Mouse (Mus musculus) telencephalon, adult 2 months (tissue): Measurements from ENCODE around the gene Tmem108.
A peak's percentile ranks its signal among the peaks of the same experiment; 100 is the strongest.

Source experiments
- DNase-seq: peaks from one replicate; pipeline ENCODE4 v3.0.0-alpha.2; 2011; ENCODE audit warnings: low read depth, low spot score

The Tmem108 gene

DNA sequence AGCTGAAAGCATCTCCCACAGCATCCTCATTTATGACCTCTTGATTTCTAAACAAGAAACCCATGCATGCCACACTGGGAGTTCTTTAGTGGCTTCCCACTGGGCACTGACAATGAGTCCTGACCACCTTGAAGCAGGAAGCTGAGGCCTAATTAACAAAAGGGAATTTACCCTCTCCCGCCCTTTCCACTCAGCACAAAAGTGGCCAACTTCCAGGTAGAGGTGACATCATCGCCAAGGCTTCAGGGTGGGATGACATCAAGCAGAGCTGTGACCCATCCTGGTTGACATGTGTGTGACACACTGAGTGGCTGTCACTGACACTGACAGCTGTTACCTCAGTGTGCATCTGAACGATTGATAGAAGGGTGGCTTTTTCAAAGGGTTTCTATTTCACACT lies 124.8 kb downstream of the Tmem108 start:
- no peak for DNase-seq

DNA sequence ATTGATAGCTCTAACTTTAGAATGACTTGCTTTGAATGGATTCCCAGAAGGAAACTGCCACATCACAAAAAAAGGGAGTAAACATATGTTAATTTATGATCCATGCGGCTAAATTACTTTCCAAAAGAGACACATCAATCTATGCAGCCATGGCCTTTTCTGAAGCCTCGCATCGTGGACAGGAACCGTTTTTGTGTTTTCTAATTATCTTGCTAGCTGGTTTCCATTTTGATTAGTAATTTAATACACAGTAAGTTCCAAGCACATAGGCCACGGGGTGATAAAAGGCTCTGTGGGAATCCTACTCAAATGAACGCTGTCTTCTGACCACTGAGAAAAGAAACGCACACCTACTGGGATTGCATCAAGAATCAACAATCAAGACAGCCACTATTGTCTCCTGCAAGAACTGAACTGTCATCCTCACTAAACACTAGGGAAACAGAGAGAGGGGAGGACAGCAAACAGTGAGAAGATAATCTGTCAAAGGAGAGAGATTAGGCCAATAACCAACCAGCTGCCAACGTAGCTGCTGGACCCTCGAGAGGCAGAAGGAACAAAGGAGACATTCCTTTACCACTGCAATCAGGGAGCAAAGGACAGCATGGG lies 132.7 kb downstream of the Tmem108 start:
- DNase-seq: no peak

DNA sequence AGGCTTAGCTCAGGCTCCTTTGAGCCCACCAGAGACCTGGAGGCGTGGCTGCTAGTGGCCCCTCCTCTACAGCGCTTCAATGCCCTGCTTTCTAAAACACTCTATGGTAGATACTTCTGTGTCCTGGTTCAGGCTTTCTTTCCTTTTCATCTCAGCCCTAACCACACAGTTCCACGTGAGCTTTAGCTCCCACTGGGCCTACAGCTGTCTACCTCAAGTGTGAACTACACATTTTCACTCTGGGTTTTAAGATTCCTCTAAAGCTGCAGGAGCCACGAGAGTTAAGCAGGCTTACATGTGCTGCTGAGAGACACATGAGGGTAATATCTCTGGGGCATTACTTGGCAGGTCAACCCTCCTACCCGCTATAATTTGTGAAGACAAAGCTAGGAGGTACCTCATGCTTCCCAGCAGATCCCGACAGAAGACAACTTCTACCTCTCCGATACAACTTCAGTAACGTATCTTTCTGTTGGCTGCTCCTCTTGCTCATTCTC lies 134.2 kb downstream of the Tmem108 start:
- no peak for DNase-seq

DNA sequence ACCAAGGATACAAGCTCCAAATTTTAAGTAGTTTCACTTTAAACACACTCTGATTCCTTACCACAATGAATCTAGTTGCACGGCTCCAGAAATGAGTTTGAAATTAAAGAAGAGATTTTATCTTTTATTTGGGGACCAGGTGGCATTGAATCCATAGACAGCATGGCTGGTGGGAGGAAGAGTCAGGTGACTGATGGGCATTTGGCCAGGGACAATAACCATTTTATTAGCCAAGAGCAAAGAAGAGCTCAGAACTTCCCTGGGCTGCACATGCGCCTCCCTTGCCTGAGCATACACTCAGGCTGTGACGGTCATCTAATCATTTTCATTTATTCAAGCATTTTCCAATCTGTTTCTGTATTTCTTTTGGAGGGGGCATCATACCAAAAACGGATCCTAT lies 135.5 kb downstream of the Tmem108 start:
- no peak for DNase-seq

DNA sequence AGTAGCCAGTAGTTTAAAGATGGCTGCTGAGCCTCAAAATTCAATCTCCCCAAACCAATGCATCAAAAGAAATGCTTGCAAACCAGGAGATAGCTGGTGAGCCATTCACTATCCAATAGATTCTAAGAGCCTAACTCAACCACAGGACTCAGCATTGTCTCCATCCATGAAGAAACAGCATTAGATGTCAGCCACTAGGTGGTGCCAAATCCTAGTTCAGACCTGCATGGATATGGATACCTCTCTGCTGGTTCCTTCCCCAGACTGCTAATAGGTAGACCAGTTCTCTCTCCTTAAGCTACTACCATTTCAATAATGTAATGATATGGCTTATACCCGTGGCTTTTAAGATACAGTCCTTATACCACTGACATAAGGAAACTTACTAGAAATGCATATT lies 137.0 kb downstream of the Tmem108 start:
- peak; percentile 83 for DNase-seq

DNA sequence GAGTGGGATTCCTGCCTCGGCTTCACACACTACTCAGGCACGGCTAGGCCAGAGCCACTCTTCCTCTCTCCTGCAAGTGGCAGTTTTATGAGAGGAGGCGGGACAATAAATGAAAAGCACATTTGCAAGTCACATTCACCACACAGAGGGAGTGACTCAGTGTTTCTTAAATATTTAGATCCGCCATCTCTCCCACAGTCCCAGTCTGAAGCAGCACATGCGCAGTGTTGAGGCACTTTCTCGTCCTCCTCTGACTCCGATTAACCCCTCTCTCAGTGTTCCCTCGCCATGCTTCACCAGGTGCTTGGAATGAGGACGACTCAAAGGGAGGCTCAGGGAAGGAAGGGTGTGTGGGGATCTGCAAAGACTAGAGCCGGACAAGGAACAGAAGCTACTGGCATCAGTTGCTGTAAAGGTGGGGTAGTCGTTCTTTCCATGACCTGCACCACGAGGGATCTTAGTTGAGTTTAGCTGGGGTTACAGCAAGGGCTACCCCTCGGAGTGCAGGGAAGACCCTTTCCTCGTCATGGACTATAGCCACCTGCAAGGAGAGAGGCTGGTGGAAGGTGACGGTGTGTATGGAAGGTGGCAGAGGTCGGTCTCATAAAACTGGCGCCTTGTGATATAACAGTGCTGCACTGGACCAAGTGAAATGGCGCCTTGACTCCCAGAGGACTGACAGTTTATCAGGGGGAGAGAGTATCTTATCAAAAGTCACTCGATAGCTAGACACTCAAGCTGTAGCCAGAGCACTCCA lies 137.9 kb downstream of the Tmem108 start:
- peak; percentile 68 for DNase-seq

DNA sequence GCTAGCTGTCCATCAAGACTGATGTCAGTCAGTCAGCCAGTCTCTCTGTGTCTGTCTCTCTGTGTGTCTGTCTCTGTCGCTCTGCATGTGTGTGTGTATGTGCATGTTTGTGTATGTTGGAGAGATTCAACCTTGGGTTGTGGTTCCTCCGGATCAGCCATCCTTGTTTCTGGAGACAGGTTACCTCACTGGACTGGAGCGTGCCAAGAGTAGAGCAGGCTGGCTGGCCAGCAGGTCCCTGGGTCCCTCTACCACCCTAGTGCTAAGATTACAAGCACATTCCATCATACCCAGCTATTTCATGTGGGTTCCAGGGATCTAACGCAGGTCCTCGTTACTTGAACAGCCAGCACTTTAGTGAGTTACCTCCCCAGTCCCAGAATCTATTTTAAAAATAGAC lies 138.6 kb downstream of the Tmem108 start:
- no peak for DNase-seq

DNA sequence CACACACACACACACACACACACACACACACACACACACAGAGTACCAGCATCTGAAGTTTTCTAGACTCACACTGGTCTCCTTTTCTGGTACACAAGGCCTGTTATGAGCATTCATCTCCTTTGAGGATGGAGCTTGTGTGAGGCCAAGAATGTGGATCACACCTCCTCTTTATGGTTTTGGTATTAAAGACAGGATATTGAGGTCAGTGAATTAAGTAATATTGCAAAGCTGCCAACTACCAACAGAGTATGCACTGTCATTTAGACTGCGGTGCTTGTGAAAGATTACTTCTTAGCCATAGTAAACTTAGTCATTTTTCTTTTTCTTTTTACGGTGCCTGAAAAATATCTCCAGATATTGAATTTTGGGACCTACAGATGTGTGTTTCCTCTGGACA lies 139.8 kb downstream of the Tmem108 start:
- no peak for DNase-seq

DNA sequence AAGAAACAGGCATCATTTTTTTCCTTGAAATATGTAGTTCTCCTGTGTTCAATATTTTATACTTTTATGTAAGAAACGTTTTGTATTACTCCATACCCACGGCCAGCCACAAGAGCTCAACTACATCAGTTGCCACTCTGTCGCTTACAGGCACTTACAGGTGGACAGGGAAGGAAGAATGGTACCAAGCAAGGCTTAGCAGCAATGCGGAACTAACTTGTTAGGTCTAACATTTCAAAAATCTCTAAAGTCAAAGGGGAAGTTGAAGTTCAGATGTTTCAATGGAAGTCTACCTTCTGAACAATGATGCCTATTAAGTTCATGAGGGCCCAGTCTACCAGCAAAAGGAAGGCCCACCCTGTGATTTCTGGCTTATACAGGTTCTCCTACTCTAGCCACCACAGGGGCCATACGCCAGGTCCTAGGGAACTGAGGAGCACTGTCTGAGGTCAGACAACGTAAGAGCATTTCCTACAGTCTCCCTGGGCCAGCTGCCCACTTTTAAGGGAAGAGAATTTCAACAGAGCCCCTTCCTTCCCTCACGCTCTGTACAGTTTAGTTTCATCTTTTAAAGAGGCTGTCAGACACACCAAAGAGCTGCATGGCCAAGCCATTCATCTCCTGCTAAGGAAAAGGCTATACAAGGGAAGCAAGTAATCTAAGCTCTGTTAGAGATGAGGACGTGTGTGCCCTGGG lies 141.0 kb downstream of the Tmem108 start:
- DNase-seq: no peak

DNA sequence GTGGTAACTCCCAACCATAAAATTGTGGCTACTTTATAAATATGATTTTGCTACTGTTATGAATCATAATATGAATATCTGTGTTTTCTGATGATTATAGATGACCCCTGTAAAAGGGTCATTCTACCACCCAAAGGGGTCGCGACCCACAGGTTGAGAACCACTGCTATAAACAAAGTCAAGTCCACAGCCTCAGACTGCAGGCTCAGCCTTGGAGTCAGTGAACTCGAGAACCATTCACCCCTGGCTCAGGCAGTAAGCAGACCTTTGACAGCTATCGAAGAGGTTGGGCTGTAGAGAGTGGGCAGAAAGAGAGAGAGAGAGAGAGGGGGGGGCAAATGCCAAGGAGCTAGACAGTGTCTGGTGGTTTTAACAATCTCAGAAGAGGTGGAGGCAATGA lies 147.4 kb downstream of the Tmem108 start:
- no peak for DNase-seq

DNA sequence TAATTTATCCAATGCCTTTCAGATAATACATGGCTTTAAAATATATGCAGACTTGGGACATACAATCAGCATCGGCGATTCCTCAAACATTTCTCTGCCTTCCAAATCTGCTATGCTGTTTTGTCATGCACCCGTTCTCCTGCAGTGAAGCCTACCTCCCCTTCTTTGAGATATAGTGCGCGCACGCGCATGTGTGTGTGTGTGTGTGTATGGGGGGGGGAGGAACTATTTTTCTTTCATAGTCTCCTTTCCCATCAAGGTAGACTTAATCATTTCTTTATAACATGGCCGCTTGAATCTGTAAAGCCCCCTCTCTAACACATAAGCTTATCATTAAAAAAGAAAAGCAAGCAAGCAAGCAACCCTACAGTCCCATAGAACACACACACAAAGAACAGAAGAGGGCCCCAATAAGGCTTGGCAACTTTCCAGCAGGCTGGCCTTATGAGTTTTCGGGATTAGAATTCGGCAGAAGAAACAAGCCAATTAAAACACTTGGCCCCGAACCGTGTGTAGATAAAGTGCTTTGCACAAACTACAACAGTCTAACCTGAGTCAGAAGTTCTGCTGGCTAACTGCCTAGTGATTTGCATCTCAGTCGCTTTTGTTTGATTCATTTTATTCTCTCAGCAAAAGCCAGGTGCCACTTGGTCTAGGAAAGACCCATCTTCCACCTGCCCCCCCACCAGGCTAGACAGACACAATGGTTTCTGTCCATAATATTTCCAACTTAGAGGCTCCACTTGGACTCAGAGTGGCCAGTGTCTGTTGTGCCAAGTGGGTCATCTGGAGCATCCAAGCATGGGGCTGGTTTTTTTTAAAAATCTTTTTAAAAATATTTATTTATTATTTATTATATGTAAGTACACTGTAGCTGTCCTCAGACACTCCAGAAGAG lies 153.2 kb downstream of the Tmem108 start:
- no peak for DNase-seq

DNA sequence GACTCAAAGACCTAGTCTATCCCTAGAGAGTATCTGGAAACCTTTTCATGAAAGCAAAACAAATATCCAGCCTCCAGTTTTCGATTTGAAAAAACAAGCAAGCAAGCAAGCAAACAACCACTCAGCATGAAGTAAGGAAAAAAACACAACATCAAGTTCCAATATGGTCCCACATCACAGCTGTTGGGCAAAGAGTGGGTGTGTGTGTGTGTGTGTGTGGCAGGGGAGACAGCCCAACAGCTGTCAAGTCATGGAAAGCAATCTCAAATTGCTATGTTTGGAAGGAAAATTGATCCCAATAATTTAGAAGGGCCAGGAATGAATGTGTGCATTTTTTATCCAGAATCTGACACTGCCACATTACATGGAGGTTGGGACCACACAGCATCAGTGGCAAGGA lies 155.6 kb downstream of the Tmem108 start:
- no peak for DNase-seq

DNA sequence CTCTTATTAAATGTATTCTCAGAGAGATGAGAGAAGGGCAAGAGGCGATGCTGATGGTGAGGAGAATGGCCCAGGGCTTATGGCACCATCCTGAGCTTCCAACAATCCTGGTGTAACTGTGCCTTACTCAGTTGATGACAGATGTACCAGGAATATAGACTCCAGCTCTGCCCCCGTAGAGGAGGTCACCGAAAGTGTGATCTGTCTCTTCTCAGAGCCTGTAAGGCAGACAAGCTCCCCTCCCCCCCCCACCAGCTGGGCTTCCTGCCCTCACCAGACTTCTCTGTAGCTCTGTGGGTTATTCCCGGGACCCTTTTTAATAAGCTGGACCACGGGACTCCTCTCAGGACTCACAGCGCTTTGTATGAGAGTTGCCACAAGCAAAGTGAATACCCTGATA lies 157.8 kb downstream of the Tmem108 start:
- no peak for DNase-seq

DNA sequence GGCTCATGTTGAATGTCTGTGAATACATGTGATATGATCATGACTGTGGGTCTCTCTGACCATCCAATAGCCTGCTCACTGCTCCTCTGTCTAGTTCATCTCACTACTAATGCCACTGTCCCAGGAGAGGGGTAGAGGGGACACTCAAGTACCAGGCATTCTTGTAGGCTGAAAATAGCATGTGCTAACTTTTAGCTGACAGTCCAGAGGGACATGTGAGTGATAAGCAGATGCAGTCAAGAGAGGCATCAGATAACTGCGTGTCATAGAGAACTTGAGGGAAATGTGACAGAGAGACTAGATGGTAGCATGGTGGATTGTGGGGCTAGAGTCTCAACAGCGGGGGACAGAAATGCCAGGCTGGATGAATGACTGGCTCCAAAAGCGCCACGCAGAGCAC lies 159.8 kb downstream of the Tmem108 start:
- no peak for DNase-seq

DNA sequence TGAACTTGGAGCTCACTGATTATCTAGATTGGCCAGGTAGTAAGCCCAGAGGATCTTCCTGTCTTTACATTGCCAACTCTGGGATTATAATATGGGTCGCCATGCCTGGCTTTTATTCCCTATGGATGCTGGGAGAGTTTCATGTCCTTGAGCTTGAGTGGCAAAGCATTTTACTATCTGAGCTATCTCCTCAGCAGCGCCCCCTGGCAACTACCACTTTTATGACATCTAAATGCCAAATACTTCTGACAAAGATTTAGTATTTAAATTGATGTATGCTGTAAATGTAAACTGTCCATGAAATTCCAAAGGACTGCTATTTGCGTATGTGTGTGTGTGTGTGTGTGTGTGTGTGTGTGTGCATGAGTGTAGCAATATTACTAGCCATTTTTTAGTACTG lies 160.8 kb downstream of the Tmem108 start:
- DNase-seq: no peak

DNA sequence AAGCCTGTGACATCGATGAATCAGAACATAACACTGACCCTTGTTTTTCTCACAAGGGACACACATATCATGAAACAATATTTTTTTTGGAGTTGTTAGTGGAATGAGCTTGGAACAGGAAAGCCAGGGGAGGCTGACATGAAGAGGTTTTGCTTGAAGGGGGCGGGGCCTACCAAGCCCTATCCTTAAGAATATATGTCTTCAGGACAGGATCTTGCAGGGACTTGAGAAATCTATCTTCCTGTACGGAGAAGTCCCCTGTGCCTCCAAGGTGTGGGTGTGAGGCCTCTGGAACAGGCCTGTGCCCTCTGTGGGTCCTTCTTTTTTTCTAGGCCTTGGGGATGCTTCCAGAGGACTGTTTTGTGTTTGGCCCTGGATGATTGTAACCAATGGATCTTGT lies 161.7 kb downstream of the Tmem108 start:
- DNase-seq: no peak

DNA sequence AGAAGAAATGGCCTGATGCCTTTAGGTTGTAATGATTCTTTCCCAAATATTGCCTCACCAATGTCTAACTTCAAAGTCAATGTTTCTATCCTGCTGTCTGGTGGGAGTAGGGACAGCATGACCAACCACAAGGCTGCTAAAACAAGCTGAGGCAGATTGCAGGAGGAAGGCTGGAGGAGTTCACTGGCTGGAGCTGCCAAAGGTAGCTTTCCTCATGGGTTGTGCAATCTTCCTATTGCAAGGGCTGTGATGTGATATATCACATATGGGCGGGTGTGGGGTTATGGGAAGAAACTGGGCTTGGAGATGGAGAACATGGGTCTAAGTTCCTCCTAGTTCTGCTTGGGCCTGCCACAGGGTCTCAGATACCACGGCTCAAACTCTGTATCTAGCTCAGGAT lies 163.8 kb downstream of the Tmem108 start:
- DNase-seq: peak; percentile 79

DNA sequence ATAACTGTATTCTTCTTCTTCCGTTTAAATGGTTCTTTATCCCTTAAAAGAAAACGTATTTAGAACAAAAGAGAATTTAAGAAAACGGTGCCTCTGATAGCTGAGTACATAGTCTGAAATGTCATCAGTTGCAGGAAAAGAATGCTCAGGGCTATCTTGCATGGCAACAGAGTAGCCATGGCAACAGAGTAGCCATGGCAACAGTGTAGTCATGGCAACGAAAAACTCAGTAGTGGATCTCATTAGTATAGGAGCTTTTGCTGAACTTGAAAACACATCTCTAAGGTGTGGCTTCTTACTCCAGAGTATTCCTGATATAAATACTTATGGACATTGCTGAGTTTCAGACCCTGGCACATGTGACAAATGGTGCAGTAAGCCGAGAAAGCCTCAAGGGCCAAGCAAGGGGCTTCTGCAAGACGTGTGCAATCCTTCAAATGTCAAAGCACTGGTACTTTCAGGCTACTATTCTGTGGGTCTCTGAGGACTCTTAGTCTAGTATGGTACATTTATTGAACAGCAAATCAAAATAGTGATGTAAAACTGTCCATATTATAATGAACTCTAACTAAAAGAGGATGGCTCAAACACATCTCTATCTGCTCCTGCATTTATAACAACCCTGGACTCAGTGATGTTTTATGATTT lies 166.3 kb downstream of the Tmem108 start:
- peak; percentile 91 for DNase-seq

DNA sequence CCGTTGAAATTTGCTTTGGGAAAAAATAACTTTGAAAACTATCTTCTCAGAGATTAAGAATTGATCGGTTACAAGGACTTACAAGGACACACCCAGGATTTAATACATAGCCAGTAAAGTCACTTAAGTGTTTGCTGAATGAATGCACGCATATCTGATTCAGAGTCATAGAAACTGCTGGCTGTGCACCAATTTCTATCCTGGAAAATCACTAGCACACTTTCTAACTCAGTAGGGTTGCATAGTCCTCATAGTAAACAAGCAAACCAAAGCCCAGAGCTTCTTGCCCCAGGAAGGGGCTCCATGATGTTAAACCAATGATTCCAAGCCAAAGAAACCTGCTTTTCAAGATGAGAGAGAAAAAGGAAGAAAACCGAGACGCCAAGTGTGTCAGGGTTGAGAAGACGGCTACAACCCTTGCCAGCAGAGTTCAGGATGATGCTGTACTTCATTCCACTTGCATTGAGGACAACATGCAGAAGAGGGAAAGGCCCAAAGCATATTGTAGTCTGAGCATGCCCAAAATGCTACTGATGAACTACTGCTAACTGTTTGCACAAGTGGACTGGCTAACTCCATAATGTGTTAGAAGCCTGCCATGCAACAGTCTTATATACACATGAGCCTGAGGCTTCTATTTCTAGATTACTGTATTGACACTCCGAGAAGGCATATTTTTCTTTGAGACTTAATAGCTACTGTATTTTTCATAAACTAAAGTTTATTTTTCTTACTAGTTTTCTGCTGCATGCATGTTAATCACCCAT lies 167.0 kb downstream of the Tmem108 start:
- DNase-seq: no peak

DNA sequence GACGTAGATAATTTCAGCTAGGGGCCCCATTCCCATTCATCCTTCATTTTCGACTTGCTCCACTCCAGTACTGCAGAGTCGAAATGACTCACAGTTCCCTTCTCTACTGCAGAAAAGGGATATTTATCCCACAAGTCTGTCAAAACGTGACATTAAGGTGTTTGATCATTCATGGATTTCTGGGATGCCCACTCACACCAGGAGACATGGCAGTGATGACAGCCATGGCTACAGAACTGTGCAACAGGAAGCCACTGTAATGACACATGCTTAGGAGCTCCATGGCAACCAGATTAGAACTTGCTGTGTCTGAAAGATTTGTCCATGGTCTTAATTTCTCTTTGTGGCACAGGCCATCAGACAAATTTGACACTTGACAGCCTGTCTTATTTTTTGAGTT lies 168.6 kb downstream of the Tmem108 start:
- DNase-seq: no peak

DNA sequence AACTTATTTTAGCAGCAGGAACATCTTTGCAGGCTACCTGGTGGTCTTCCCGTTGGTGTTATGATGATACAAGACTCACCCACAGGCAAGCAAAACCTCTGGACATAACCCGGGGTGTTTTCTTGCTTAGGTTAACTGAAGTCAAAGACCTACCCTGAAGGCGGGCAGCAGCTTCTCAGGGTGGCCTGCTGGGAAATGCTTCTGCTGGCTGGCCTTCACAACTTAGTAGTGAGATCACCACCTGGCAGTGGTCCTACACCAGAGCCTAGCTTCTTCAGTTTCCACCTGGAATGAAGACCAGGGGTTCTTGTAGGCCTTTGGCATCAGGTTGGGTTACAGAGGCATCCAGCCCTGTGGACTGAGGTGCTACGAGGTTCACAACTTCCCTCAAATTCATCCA lies 169.7 kb downstream of the Tmem108 start:
- no peak for DNase-seq
